Mouse (Mus musculus) cerebellum, adult (tissue): ENCODE data around the gene Abcg5.

Source experiments
- ATAC-seq: cut with Nextera tagmentation; 2 replicates; pipeline ENCODE4 v1.9.2; 2017; ENCODE audit warnings: mild to moderate bottlenecking, moderate library complexity, mixed read lengths; ENCODE audit not compliant: insufficient number of reproducible peaks, low FRiP score, low TSS enrichment

Gene Abcg5

DNA sequence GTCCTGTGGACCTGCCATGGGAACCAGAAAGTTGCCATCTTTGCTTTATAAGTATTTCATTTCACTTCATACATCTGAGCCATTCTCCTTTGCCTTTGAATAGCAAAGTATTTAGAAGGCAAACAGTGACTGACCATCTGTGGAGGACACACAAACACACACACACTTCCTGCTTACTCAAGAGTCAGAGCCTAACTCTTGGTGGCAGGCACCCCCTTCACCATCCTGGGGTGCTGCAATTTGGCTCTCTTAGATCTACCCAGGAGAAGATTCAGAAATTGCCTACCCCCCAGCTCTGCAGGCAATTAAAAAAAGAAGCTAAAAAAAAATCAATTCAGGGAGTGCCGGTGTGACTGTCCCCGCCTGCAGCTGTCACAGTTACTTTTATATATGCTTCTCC is 36.3 kb downstream of the Abcg5 start:
- ATAC-seq, result no peak

DNA sequence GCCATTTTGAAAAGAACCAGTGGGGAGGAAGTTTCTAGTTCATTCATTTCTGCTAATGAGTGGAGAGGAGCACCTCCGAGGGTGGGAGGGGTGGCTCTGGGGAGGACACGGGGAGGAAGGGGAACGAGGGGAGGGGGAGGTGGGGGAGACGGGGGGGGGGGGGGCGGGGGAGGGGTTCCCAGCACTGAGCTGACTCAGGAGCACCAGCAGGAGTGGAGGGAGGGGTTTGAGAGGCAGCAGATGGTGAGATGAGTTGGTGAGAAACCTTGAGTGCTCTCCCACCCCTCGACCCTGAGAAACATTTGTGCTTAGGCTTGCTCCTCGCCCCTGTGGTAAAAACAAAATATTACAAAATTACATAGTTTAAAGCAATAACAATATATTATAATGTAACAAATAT is 36.9 kb downstream of the Abcg5 start:
- no peak for ATAC-seq

DNA sequence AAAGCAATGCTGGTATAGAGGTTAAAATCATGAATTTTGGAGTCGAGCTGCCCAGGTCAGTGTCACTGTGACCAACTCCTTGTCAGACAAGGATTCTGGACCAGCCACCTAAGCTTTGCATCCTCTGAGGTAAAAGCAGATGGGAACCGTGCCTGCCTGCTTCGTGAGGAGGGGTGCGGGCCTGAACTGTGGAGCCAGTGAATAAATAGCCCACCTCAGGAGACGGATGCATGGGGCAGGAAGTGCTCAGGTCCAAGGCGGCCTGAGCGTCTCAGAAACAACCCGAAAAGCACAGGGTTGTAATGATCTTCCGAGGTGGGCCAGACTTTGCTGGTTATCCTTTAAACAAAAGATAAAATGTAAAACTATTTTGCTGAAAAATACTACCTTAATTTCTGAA is 37.7 kb downstream of the Abcg5 start:
- no peak for ATAC-seq

DNA sequence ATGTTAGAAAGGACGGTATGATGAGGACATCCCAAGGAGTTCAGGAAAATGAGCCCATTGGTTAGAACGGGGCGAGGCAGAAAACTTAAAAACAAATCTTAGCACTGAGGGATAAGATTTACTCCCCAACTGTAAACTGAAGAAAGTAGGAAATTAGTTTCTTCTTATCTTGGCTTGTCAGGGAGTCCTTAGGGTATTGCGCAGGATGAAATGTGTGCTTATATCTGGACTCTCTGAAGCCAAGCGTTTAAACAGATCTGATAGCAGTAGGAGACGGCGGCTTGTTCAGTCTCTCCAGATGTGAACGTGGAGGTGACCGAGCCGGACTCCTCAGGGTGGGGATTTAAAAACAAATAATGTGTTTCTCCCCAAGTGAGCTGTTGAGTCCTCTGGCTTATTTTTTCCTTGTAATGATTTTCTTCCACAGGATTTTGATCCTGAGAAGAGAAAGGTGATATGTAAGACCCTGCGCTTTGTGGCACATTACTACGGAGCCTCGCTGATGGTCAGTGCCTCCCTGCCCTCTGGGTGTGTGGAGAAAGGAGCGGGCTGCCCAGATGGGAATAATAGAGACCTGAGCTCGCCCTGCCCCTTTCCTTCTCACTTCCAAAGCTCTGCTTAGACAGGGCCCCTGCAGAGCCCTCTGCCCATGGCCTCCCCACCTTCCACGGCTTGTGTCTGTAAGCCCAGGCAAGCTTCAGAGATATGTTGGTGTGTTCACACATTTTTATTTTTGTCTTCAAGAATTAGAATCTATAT is 38.3 kb downstream of the Abcg5 start:
- ATAC-seq, result no peak

DNA sequence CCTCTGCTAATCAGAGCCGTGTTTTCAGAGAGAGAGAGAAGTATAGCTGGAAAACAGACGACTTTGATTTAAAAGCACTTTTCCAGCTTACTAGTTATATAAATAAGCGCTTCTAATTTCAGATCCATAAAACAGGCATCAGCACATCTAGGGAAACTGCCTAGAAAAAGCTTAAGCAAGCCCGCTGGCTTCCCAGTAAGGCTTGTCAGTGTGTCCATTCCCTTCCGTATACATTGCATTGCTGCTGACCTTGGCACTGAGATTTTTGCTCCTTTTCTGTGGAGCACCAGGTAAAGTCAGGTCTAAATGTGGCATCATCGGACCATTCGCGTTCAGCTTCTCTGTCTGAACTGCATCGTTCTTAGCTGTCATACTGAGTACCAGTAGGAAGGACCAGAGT is 40.5 kb downstream of the Abcg5 start:
- ATAC-seq, result no peak

DNA sequence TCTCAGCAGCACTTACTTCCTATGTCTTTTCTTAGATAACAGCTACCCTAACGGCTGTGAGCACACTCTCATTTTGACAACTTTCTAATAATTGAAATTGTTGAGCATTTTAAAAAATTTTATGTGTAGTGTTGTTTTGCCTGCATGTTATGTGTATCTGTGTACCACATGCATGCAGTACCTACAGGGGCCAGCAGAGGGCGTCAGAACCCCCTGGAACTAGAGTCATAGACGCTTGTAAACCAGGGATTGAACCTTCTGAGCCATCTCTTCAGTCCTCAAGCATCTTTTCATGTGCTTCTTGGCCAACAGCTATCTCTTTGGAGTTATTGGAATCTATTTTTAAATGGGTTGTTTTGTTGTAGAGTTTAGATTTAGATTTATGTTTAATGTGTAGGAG is 40.9 kb downstream of the Abcg5 start:
- no peak for ATAC-seq

DNA sequence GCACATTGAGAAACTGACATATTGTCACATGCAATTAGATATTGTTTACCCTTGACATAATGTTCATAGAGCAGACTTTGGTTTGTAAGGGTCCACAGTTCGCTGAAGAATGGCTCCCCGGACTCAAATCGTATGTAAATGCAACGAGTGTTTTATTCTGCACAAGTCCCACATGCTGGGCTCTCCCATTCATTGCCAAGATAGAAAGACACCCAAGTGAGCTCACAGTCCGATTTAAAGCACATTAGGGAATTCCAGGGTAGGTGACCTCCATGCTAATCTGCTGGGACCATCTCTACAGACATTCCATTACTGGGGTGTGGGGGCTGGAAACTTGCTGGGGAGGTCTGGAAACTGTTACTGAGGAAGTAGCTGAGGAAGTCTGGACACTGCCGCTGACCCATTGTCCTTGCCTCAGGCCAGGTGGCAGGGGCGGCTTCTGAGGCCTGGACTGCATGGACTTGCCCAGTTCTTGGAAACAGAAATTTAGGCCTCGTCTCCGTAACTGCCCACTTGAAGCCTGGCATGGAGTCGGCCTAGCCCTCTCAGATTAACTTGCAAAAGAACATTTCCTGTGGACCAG is 42.9 kb downstream of the Abcg5 start:
- no peak for ATAC-seq

DNA sequence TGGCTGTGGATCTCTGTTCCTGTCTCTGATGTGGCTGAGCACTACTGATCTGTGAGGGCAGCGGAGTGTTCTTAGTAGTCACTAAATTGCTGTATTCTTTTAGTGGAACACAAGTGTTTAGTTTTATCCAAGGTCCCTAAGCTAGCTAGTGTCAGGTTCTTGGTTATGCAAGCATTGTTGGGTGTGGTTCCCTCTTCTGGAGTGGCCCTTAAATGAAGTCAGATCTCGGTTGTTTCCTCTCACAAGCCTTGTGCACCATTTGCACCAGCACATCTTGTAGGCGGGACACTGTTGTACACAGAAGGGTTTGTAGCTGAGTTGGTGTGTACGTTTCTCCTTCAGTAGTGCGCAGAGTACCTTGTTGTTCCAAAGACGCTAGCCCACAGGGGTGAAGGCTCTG is 44.8 kb downstream of the Abcg5 start:
- no peak for ATAC-seq

DNA sequence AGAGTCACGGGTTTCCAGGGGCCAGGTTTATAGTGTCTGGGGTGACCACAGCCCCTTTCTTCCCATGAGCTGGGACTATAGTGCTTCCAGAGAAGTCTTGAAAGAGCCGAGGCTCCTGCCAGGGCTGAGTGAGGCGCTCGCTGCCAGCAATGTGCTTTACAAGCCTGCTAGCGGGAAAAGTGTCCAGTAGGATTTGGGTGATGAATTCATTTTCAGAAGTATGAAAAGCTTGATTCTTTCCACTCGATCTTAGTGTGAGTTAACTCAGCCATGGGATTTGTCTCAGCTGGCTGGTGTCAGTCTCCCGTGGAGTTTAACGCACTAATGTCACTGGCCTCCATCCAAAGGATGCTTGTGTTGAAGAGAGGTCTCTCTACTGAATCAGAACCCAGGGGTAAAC is 46.5 kb downstream of the Abcg5 start:
- no peak for ATAC-seq

DNA sequence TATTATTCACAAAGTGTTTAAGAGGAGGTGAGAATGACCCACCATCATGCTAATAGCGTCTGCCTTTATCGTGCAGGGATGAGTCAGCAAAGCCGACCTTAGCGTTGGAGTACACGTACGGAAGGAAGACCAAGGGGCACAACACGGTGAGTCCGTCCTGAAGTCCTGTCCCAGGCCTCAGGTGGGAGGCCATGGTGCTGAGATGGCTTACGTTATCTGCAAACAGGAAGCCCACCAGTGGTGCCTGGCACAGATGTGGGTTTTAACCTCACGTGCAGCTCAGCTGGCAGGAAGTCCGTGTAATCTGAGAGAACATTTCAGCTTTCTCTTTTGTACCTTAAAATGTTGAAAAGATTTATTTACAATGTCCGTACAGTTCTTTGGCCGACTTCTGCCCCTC is 49.4 kb downstream of the Abcg5 start:
- no peak for ATAC-seq

DNA sequence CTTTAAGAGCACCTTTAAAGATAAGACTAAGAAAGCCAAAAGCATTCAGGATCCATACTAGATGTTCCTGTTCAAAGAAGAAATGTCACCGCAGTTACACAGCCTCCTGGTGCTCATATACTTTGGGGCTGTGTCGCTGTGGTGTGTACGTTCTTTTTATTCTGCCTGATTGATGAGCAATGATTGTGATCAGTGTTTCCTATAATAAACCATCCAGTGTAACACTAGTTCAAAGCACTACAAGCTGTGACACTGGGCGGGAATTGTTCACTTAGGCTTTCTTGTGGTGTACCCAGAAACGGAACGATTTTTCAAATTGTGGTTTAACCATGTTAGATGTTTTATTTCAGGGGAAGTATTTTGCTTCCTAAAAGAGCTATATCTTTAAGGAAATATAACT is 51.0 kb downstream of the Abcg5 start:
- no peak for ATAC-seq

DNA sequence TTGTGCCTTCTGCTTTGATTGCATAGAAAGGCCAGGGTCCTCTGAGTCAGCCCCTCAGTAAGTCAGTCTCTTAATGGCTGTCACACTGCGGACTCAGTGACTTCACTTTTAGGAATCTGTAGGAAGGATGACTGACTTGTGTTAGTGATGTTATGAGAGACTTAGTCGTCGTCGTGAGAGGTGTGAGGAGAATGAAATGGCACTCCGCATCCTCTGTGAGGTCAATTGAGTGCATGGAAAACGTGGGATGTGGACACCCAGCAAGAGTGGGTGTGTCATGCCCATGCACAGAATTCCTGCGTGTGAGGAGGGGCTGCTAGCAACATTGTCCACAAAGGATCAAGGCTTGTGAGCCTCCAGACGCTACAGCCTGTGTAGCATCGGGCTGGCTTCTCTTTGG is 54.2 kb downstream of the Abcg5 start:
- no peak for ATAC-seq

DNA sequence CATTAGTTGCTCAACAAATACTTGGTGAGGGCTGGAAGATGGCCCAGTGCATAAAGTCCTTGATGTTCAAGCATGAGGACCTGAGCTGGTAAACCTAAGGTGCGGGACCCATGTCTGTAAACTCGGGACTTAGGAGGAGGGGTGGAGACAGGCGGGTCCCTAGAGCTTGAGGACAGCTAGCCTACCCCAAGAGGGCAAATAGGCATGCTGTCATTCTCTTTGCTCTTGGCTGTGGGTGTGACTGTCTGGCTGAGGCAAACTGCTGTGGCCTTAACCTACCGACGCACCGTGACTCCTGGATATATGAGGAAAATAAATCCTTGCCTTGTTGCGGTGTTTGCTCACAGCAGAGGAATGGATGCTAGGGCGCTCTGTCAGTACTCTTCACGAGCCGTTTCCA is 55.1 kb downstream of the Abcg5 start:
- no peak for ATAC-seq

DNA sequence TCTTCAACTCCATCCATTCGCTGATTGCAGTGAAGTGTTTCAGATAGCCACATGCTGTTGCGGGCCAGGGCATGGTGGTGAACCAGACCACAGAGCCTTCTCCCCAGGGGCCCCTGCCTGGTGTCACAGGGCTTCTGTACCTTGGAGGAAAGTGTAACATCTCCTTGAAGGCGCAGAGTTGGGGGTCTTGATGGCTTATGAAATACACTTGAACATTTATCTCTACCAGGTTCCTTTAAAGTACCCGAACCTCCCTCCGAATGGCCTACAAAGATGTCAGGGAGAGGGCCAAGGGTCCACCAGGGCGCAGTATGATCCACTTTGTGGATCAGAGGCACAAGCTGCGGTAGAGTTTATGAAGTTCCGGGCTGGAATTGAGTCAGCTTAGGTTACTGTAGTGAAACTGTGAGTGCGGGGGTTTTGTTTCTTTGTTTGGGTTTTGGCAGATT is 55.9 kb downstream of the Abcg5 start:
- ATAC-seq, result 0 out of 2 replicates have a peak, but pooled peaks have one; percentile 10

DNA sequence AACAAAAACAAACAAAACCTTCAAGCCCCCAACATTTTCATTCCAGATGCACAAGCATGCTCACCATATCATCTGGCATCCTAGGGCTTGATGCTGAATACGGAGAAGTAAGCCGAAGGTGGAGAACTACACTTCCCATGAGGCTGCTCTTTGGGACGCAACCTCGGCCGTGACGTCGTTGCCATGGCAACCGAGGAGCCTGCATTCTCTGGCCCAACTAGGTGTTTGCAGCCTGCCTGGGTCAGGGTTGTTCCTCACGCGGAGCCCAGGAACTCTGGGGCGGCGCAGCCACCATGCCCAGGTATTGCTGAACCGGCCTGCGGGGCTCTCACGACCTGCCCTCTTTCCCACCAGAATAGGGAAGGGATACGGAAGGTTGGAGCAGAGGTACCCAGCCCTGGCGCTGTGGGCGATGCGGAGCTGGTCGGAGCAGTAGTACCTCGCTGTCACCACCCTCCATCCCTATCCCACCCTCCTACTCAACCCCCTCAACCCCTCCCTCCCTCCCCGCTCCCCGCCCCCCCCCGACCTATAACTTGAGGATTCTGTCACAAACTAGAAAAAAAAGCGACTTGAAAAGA is 56.4 kb downstream of the Abcg5 start, which contains the start of gene Dync2li1:
Gene Dync2li1 (plus strand): TSS at position 221 of the 581 bp plus-strand sequence.
- ATAC-seq, result peak; percentile 100

DNA sequence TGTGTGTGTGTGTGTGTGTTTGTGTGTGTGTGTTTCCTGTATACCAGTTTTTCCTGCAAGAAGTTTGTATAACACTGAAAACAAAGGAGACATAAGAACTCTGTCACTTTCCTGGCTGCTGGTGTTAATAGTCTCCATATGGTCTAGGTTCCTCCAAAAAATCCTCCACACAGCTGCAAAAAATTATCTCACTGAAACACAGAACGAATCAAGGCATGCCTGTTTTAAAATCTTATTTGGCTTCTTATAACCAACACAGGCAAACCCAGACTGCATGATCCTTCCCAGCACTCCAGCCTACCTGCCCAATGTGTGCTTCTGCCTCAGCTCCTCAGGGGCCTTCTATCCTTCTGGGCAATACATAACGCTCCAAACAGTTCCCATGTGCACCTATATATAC is 59.9 kb downstream of the Abcg5 start:
- no peak for ATAC-seq

DNA sequence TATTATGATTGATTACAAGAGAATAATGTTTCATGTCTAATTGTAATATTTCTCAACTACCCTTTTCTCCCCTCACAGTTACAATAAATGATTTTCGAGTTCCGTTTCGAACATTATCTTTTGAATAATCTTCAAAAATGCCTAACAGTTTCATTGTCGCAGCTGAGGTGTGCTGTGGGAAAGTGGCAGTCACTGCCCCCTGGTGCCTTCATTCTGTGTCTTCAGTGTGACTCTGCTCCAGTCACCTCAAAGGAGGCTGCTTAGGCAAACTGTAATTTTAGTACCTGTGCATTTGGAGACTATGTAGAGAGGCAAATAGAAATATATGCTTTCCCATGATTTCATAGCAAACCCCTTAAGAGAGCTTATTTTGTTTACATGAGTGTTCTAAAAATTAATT is 60.8 kb downstream of the Abcg5 start:
- no peak for ATAC-seq

DNA sequence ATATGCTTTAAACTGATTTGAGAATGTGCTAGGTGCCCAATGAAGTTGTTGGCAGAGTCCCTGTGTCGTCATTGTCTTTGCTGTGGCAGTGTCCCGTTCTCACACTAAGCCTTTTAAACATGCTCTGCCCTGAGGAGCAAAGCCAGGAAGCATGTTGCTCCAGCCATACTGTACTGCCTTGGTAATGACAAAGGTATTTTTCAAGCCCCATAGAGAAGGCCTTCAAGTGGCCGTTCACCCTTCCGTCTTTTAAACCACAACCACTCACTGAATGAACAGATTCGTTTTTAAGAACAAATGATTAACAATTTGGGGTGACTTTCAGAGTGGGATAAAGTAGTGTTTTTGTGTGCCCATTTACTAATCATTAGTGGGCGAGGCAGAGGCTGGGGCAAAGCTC is 61.6 kb downstream of the Abcg5 start:
- no peak for ATAC-seq

DNA sequence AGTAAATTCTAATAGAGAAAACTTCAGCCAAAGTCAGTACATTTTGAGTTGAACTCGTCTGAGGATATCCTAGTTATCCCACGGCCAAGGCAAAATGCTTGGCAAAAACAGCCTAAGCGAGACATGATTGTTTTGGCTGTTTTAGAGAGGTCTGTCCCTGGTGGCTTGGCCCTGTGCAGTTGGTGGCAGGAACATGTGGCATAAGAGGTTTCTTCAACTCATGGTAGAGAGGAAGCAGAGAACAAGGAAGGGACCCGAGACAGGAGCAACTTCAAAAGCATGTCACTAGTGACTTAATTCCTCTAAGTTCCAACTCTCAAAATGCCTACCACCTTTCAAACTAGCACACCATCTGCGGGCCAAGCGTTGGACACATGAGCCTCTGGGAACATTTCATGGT is 62.2 kb downstream of the Abcg5 start:
- no peak for ATAC-seq

DNA sequence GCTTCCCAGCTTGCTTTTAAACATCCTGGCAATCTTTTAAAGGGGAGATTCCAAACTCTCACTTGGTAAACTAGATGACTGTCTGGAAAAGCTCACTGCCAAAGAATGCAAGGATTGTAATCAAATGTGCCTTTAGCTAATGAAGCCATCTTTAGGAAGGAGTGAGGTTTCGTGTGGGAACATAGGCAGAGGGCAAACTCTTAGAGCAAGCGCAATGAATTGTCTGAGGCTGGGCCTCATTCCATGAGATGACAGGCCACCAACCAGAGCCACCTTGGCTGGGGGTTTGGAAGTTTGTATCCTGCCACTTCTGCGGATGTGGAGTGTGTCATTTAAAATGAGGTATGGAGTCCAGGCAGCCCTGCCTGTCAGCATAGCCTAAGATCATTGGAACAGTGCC is 62.7 kb downstream of the Abcg5 start:
- ATAC-seq, result no peak

DNA sequence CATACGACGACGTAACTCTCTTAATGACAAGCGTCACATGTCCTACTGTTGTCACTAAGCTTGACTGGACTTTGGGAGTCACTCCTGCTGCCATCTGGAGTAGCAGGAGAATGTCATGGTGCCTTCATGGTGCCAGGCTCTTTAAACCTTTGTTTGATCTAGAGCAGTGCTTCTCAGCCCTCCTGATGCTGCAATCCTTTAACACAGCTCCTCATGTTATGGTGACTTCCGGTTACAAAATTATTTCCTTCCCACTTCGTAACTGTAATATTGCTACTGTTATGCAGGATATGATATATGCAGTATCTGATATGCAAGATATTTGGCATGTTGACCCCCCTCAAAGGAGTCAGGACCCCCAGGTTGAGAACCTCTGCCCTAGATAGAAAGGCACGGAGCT is 63.7 kb downstream of the Abcg5 start:
- no peak for ATAC-seq

DNA sequence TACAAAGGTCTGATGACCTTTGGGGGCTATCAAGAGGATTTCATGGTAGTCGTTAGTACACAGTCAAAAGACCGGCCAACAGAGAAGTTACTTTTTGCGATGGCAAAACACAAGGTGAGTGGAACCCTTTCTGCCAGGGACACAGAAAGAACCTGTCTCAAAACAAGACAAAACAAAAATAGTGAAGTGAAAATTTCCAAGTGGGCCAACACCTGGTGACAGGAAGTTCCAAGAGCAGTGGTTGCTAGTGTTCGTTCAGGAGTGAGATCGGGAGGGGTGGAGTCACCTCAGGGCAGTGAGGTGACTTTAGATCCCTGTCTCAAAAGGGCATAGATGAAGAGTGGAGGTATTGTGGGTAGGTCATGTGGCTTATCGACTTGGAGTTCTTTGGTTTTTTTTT is 64.9 kb downstream of the Abcg5 start:
- no peak for ATAC-seq
